Mouse (Mus musculus) olfactory bulb, adult 2 months (tissue): Measurements from ENCODE around the gene Apon. TPM values are rescaled to one million over a fixed set of nuclear protein-coding genes. Genes with fewer than 3 reads are reported as not detected.
A peak's percentile ranks its signal among the peaks of the same experiment; 100 is the strongest.

Source experiments
- H3K27ac ChIP-seq: fragments of 200-500 bp; 2 replicates; pipeline ENCODE4 v1.5.1; 2012; ENCODE audit warnings: low read depth, low read length; ENCODE audit not compliant: insufficient read depth
- H3K4me1 ChIP-seq: fragments of 200-500 bp; 2 replicates; pipeline ENCODE4 v1.6.1; 2012; ENCODE audit warnings: low read length; ENCODE audit not compliant: control insufficient read depth, insufficient read depth
- H3K4me3 ChIP-seq: fragments of 200-500 bp; 2 replicates; pipeline ENCODE4 v1.5.1; 2012; ENCODE audit warnings: mild to moderate bottlenecking, low read depth, low read length, moderate library complexity; ENCODE audit not compliant: insufficient read depth
- CTCF ChIP-seq: fragments of 200-500 bp; IDR thresholded peaks from 2 replicates; pipeline ENCODE4 v1.5.1; 2012; ENCODE audit warnings: low read depth, mild to moderate bottlenecking, low read length, moderate library complexity; ENCODE audit not compliant: insufficient read depth
- POLR2A ChIP-seq: fragments of 200-500 bp; IDR thresholded peaks from 2 replicates; pipeline ENCODE4 v1.6.1; 2012; ENCODE audit warnings: mild to moderate bottlenecking, low read depth, low read length, moderate library complexity; ENCODE audit not compliant: insufficient read depth
- WGBS: fragments of 180-500 bp; shearing (Covaris S2); methylation state at CpG from one replicate; pipeline ENCODE4 v1.1.7; 2018; 5-methylcytosine and 5-hydroxymethylcytosine counted together
- polyA plus RNA-seq: library from polyadenylated mRNA; stranded (reverse); fragments of >200 nt; gene quantifications from 2 replicates; pipeline ENCODE4 v1.2.4, GENCODE M21; 2012; ENCODE audit warnings: low replicate concordance; ENCODE audit not compliant: missing spikeins, insufficient read depth, insufficient read length

Apon gene
- not detected in 2 replicates for polyA plus RNA-seq

GRCm38 (mm10) chr10:128253677-128254255, at the start of gene Apon:
Apon (plus strand) TSS chr10:128254096.
- H3K27ac ChIP-seq: no peak within 1 kb of the TSS
- no peaks in the 10 kb centered on the region for H3K4me1 ChIP-seq
- H3K4me3 ChIP-seq: no peak within 1 kb of the TSS
- 86% methylated on average over 4 of the region's 4 CpGs for WGBS
- TF ChIP-seq CTCF: no peak
- no peak for TF ChIP-seq POLR2A

- no peaks in the 10 kb centered on the region for H3K4me1 ChIP-seq
- 91% methylated on average over 15 of the region's 15 CpGs for WGBS
- H3K4me3 ChIP-seq: no peak overlapping the region
- no peak overlapping the region for H3K27ac ChIP-seq
- TF ChIP-seq POLR2A (no peak), CTCF (no peak)
These were observed 49.0 kb upstream of the Apon start for GRCm38 (mm10) chr10:128204941-128205340.

- 87% methylated on average over 10 of the region's 10 CpGs for WGBS
- Histone ChIP-seq H3K4me3 (no peak overlapping the region), H3K4me1 (peaks cover 9% of the 10 kb centered on the region), H3K27ac (no peak overlapping the region)
- TF ChIP-seq CTCF (no peak), POLR2A (no peak)
These were observed 45.6 kb upstream of the Apon start for GRCm38 (mm10) chr10:128208326-128208725.

GRCm38 (mm10) chr10:128209311-128210009, 44.4 kb upstream of the Apon start:
- TF ChIP-seq CTCF: no peak
- no peak for TF ChIP-seq POLR2A
- Histone ChIP-seq H3K4me1 (peaks cover 9% of the 10 kb centered on the region), H3K27ac (no peak overlapping the region), H3K4me3 (no peak overlapping the region)
- 92% methylated on average over 11 of the region's 11 CpGs for WGBS

GRCm38 (mm10) chr10:128210131-128210530, 43.8 kb upstream of the Apon start:
- 84% methylated on average over 2 of the region's 2 CpGs for WGBS
- peaks cover 9% of the 10 kb centered on the region for H3K4me1 ChIP-seq
- TF ChIP-seq POLR2A: no peak
- TF ChIP-seq CTCF: no peak

GRCm38 (mm10) chr10:128210954-128211353, 42.9 kb upstream of the Apon start:
- TF ChIP-seq CTCF (no peak), POLR2A (no peak)
- H3K4me1 ChIP-seq: peaks cover 9% of the 10 kb centered on the region
- H3K27ac ChIP-seq: no peak overlapping the region
- peak overlapping the region; percentile 62 for H3K4me3 ChIP-seq
- 15% methylated on average over 14 of the region's 14 CpGs for WGBS

More at GRCm38 (mm10) chr10:128210131-128210530, 43.8 kb upstream of the Apon start:
- Histone ChIP-seq H3K4me3 (no peak overlapping the region), H3K27ac (no peak overlapping the region)

- peak within 1 kb of the TSS; percentile 67; the same call in 1 of the 2 replicates for H3K27ac ChIP-seq
- TF ChIP-seq POLR2A: peak; percentile 56; the same call in 1 of the 2 replicates
- TF ChIP-seq CTCF: no peak
- under 1% methylated on average over 30 of the region's 30 CpGs for WGBS
- H3K4me3 ChIP-seq: peak within 1 kb of the TSS; percentile 62
- H3K4me1 ChIP-seq: peaks cover 9% of the 10 kb centered on the region
These were observed 42.3 kb upstream of the Apon start, which contains the start of gene Spryd4 for GRCm38 (mm10) chr10:128211390-128212108. Spryd4 (minus strand) TSS chr10:128211807.

GRCm38 (mm10) chr10:128212148-128212547, 41.7 kb upstream of the Apon start:
- H3K4me3 ChIP-seq: no peak overlapping the region
- peaks cover 9% of the 10 kb centered on the region for H3K4me1 ChIP-seq
- TF ChIP-seq POLR2A (no peak), CTCF (no peak)
- 48% methylated on average over 6 of the region's 6 CpGs for WGBS
- 0 out of 2 replicates have a peak overlapping the region, but pooled peaks have one; percentile 67 for H3K27ac ChIP-seq
